Mouse (Mus musculus) kidney, adult 2 months (tissue): Measurements from ENCODE around the gene Cd33.

ENCODE experiments used
- CTCF ChIP-seq: fragments of 200-500 bp; conservative IDR thresholded peaks from 2 replicates; pipeline ENCODE4 v1.5.1; 2011; ENCODE audit warnings: low read depth, mild to moderate bottlenecking, control low read depth, low read length, moderate library complexity, mixed read lengths; ENCODE audit not compliant: insufficient read depth, insufficient read length
- POLR2A ChIP-seq: fragments of 200-500 bp; IDR thresholded peaks from one replicate; pipeline ENCODE4 v1.6.1; 2011; ENCODE audit warnings: low read depth, low read length, control low read depth

DNA sequence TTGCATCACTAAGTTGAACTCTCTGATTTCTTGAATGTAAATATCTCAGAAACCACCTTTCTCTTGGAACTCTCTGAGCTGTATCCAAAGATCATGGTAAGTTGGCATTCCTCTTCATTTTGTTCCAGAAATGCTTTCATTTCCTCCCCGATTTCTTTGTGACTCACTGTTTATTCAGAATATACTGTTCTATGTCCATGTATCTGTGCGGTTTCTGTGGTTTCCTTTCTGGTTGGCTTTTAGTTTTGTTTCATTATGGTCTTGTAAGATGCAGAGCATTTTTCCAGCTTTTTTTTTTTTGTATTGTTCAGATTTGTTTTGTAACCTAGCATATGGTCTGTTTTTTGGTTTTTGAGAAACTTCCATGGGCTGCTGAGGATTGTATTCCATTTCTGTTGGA lies 27.0 kb upstream of the Cd33 start:
- TF ChIP-seq POLR2A = no peak
- TF ChIP-seq CTCF = no peak
